Comparison of ENCODE assay signal across 8 mouse cellular contexts in genomic region chr15:98953401-98954356, GRCm38 (mm10). TPM values are rescaled to one million over a fixed set of nuclear protein-coding genes. Genes with fewer than 3 reads are reported as not detected.
DNase-seq lines count a peak whose midpoint lies in the region; ATAC-seq lines count a peak whose summit lies in the region.

Gm49450 (minus strand) TSS chr15:98953551.
Tuba1a (minus strand) TSS chr15:98953703.

- no peaks in the 10 kb centered on the region for H3K27me3 ChIP-seq in forebrain, embryonic 10.5 days (ENCODE audit: poor library complexity, severe bottlenecking)
- H3K27me3 ChIP-seq in heart, embryonic 14.5 days (ENCODE audit: control insufficient read depth, insufficient read depth, low read length): no peaks in the 10 kb centered on the region
- H3K27me3 ChIP-seq in liver, embryonic 12.5 days (replicated peaks): peaks cover 19% of the 10 kb centered on the region
- no peaks in the 10 kb centered on the region for H3K27me3 ChIP-seq in stomach, embryonic 15.5 days (replicated peaks)

- H3K27ac ChIP-seq in forebrain, embryonic 10.5 days: peak within 1 kb of the TSS; percentile 98
- H3K27ac ChIP-seq in heart, embryonic 14.5 days (replicated peaks in 1 of 2; ENCODE audit: control insufficient read depth in 1 of 2, insufficient read depth in 1 of 2, low read depth in 2 of 2, low read length in 2 of 2): peak within 1 kb of the TSS; percentile 96 to 98
- peak within 1 kb of the TSS; percentile 79 for H3K27ac ChIP-seq in liver, embryonic 12.5 days
- H3K27ac ChIP-seq in stomach, embryonic 15.5 days: peak within 1 kb of the TSS; percentile 97

- peak within 1 kb of the TSS; percentile 94 for H3K9ac ChIP-seq in heart, embryonic 14.5 days (ENCODE audit: low read length)
- H3K9ac ChIP-seq in liver, embryonic 12.5 days: peak within 1 kb of the TSS; percentile 65
- peak within 1 kb of the TSS; percentile 82 for H3K9ac ChIP-seq in stomach, embryonic 15.5 days

- peak within 1 kb of the TSS; percentile 91 for H3K4me3 ChIP-seq in forebrain, embryonic 10.5 days
- H3K4me3 ChIP-seq in heart, embryonic 14.5 days (ENCODE audit: control insufficient read depth in 1 of 2, insufficient read depth in 1 of 2, low read depth in 1 of 2, low read length in 2 of 2): peak within 1 kb of the TSS; percentile 73 to 90
- H3K4me3 ChIP-seq in liver, embryonic 12.5 days: peak within 1 kb of the TSS; percentile 64
- H3K4me3 ChIP-seq in stomach, embryonic 15.5 days (replicated peaks): peak within 1 kb of the TSS; percentile 76

- peaks cover 40% of the 10 kb centered on the region for H3K4me1 ChIP-seq in forebrain, embryonic 10.5 days
- peaks cover 4 to 14% of the 10 kb centered on the region in 2 experiments; a peak in 2 of 4 replicates for H3K4me1 ChIP-seq in heart, embryonic 14.5 days (ENCODE audit: control insufficient read depth in 2 of 2, insufficient read depth in 2 of 2, low read length in 2 of 2)
- H3K4me1 ChIP-seq in liver, embryonic 12.5 days: peaks cover 25% of the 10 kb centered on the region
- peaks cover 5% of the 10 kb centered on the region; the same call in 1 of the 2 replicates for H3K4me1 ChIP-seq in stomach, embryonic 15.5 days

- WGBS in forebrain, embryonic 10.5 days: 3% methylated on average over 28 of the region's 28 CpGs
- WGBS in heart, embryonic 14.5 days: 7% methylated on average over 28 of the region's 28 CpGs
- 11% methylated on average over 28 of the region's 28 CpGs for WGBS in liver, embryonic 12.5 days (ENCODE audit: insufficient replicate concordance)
- 5% methylated on average over 28 of the region's 28 CpGs for WGBS in stomach, embryonic 15.5 days

- ATAC-seq in heart, embryonic 14.5 days (ENCODE audit: insufficient number of reproducible peaks, insufficient read depth, low FRiP score, low read depth): peak; percentile 98
- peak; percentile 80 for ATAC-seq in liver, embryonic 12.5 days
- ATAC-seq in stomach, embryonic 15.5 days (ENCODE audit: insufficient read depth, low FRiP score, low read depth): peak; percentile 97

- H3K36me3 ChIP-seq in forebrain, embryonic 10.5 days (replicated peaks): peaks cover 28% of the 10 kb centered on the region
- peaks cover 15% of the 10 kb centered on the region for H3K36me3 ChIP-seq in heart, embryonic 14.5 days (ENCODE audit: control insufficient read depth, insufficient read depth, low read length)
- H3K36me3 ChIP-seq in liver, embryonic 12.5 days: peaks cover 3% of the 10 kb centered on the region; the same call in 1 of the 2 replicates
- no peaks in the 10 kb centered on the region for H3K36me3 ChIP-seq in stomach, embryonic 15.5 days

- H3K4me2 ChIP-seq in heart, embryonic 14.5 days (ENCODE audit: low read length): peak within 1 kb of the TSS; percentile 67
- H3K4me2 ChIP-seq in liver, embryonic 12.5 days: peak within 1 kb of the TSS; percentile 86
- peak within 1 kb of the TSS; percentile 62 for H3K4me2 ChIP-seq in stomach, embryonic 15.5 days

- peak; percentile 95 to 96 for DNase-seq in CD8-positive naive resting alpha-beta T cell, adult 2 months (ENCODE audit: low read depth in 2 of 2, low spot score in 2 of 2)
- peak; percentile 73 for DNase-seq in c-Kit-positive CD71-negative TER-119-negative erythroid progenitor cells, embryonic 14.5 days (ENCODE audit: low read depth)
- DNase-seq in forebrain, embryonic 10.5 days (ENCODE audit: extremely low spot score, low spot score): peak; percentile 99
- peak; percentile 94 for DNase-seq in kidney, postnatal 10 days
- DNase-seq in naive thymus-derived CD4-positive, alpha-beta T cell, adult 2 months (ENCODE audit: low read depth): peak; percentile 97

- H3K9me3 ChIP-seq in forebrain, embryonic 10.5 days: no peaks in the 10 kb centered on the region
- no peaks in the 10 kb centered on the region for H3K9me3 ChIP-seq in heart, embryonic 14.5 days (ENCODE audit: control insufficient read depth, low read length)
- H3K9me3 ChIP-seq in liver, embryonic 12.5 days (replicated peaks): no peaks in the 10 kb centered on the region
- no peaks in the 10 kb centered on the region for H3K9me3 ChIP-seq in stomach, embryonic 15.5 days

RNA-seq across cellular contexts. Expression of gene Gm49450, which starts in this region (rescaled TPM):
- polyA plus RNA-seq in forebrain, embryonic 10.5 days (2016; fragmentation: Nextera tagmentation; extraction: Ambion mirVana): not detected in 2 replicates
- polyA plus RNA-seq in heart, embryonic 14.5 days (2014; fragmentation: Nextera tagmentation; extraction: Ambion mirVana): not detected in 2 replicates
- not detected in 2 replicates for polyA plus RNA-seq in liver, embryonic 12.5 days (2016; fragmentation: Nextera tagmentation; extraction: Ambion mirVana)
- polyA plus RNA-seq in stomach, embryonic 15.5 days (2015; fragmentation: Nextera tagmentation; extraction: Ambion mirVana): not detected in 2 replicates

RNA-seq across cellular contexts. Expression of gene Tuba1a, which starts in this region (rescaled TPM):
- polyA plus RNA-seq in forebrain, embryonic 10.5 days (2016; fragmentation: Nextera tagmentation; extraction: Ambion mirVana): 2,769 and 3,107 TPM in 2 replicates
- polyA plus RNA-seq in heart, embryonic 14.5 days (2014; fragmentation: Nextera tagmentation; extraction: Ambion mirVana): 790 and 917 TPM in 2 replicates
- polyA plus RNA-seq in liver, embryonic 12.5 days (2016; fragmentation: Nextera tagmentation; extraction: Ambion mirVana): 180 and 181 TPM in 2 replicates
- polyA plus RNA-seq in stomach, embryonic 15.5 days (2015; fragmentation: Nextera tagmentation; extraction: Ambion mirVana): 915 and 964 TPM in 2 replicates

Comparison
In these comparisons a context has a peak if more than half of its experiments do, and no peak if none do; other contexts are left out.
1. Peak in every context shown above with its lines: DNase-seq, ATAC-seq, H3K4me3 ChIP-seq and H3K27ac ChIP-seq.